ENCODE assay signal across 32 mouse cellular contexts in genomic region chr5:64282594-64282993, GRCm38 (mm10).
DNase-seq lines count a peak whose midpoint lies in the region; ATAC-seq lines count a peak whose summit lies in the region.
"Had no signal": no experiment of that assay in that cellular context is flagged by ENCODE, and none has a peak within 500 bp of the region (broad histone marks: within the 10 kb centered on the region; RNA-seq: fewer than 3 reads in every experiment).

No protein-coding gene starts in this region.

- no peak overlapping the region for H3K9ac ChIP-seq in forebrain, embryonic 11.5 days (ENCODE audit: low read length)
- no peak overlapping the region for H3K9ac ChIP-seq in forebrain, embryonic 16.5 days (replicated peaks; ENCODE audit: low read depth, low read length)
- H3K9ac ChIP-seq in liver, embryonic 12.5 days = no peak overlapping the region
- no peak overlapping the region for H3K9ac ChIP-seq in stomach, embryonic 16.5 days (ENCODE audit: low read length)
- H3K9ac ChIP-seq: forebrain, embryonic 13.5 days; heart, embryonic 13.5 days; hindbrain, embryonic 14.5 days; limb, embryonic 12.5 days; liver, postnatal 0 days; midbrain, embryonic 12.5 days; neural tube, embryonic 13.5 days had no signal

- H3K36me3 ChIP-seq in forebrain, embryonic 11.5 days (ENCODE audit: control insufficient read depth, insufficient read depth, low read length) = no peaks in the 10 kb centered on the region; the same call in 1 of the 2 replicates
- H3K36me3 ChIP-seq in forebrain, embryonic 16.5 days (ENCODE audit: control insufficient read depth, insufficient read depth) = no peaks in the 10 kb centered on the region
- peaks cover 68% of the 10 kb centered on the region for H3K36me3 ChIP-seq in liver, embryonic 12.5 days
- 0 out of 2 replicates have a peak, but pooled peaks cover 5% of the 10 kb centered on the region for H3K36me3 ChIP-seq in stomach, embryonic 16.5 days (ENCODE audit: control insufficient read depth, insufficient read depth, low read length)

- H3K27ac ChIP-seq in forebrain, embryonic 11.5 days (ENCODE audit: low read depth, low read length) = no peak overlapping the region
- no peak overlapping the region for H3K27ac ChIP-seq in forebrain, embryonic 16.5 days (ENCODE audit: low read length)
- H3K27ac ChIP-seq in liver, embryonic 12.5 days = no peak overlapping the region
- no peak overlapping the region; the same call in 1 of the 2 replicates for H3K27ac ChIP-seq in stomach, embryonic 16.5 days (ENCODE audit: low read length)
- H3K27ac ChIP-seq: forebrain, embryonic 13.5 days; heart, adult 2 months; heart, embryonic 13.5 days; hindbrain, embryonic 14.5 days; layer of hippocampus, adult 2 months; left cerebral cortex, adult 2 months; limb, embryonic 12.5 days; midbrain, embryonic 12.5 days; neural tube, embryonic 13.5 days had no signal

- H3K4me1 ChIP-seq in forebrain, embryonic 11.5 days (replicated peaks; ENCODE audit: control insufficient read depth, insufficient read depth, low read length) = no peaks in the 10 kb centered on the region
- no peaks in the 10 kb centered on the region for H3K4me1 ChIP-seq in forebrain, embryonic 16.5 days (replicated peaks; ENCODE audit: control insufficient read depth, insufficient read depth, low read length)
- H3K4me1 ChIP-seq in liver, embryonic 12.5 days = no peaks in the 10 kb centered on the region
- H3K4me1 ChIP-seq in stomach, embryonic 16.5 days (ENCODE audit: control insufficient read depth, insufficient read depth, low read length) = peaks cover 8% of the 10 kb centered on the region; the same call in 1 of the 2 replicates
- H3K4me1 ChIP-seq: forebrain, embryonic 13.5 days; megakaryocyte, embryonic 14.5 days; midbrain, embryonic 12.5 days; neural tube, embryonic 13.5 days had no signal

- ATAC-seq in forebrain, embryonic 11.5 days (replicated peaks; ENCODE audit: low FRiP score) = no peak
- ATAC-seq in forebrain, embryonic 16.5 days = no peak; the same call in 1 of the 2 replicates
- ATAC-seq in liver, embryonic 12.5 days = 0 out of 2 replicates have a peak, but pooled peaks have one; percentile 18
- peak; percentile 46; the same call in 1 of the 2 replicates for ATAC-seq in stomach, embryonic 16.5 days (ENCODE audit: insufficient read depth, low FRiP score)
- ATAC-seq: forebrain, embryonic 13.5 days; liver, postnatal 0 days had no signal

- peak; percentile 46 for DNase-seq in forebrain, embryonic 11.5 days (ENCODE audit: low spot score)
- DNase-seq in liver (no peak), NIH3T3 (ENCODE audit: low read depth) (peak; percentile 33)
- no peak for DNase-seq in adrenal gland, adult 18-20 months (ENCODE audit: low spot score in 2 of 2)
- no peak for DNase-seq in kidney, adult 9 months
- DNase-seq: adrenal gland, adult 2 months; adrenal gland, postnatal 36 days; cerebellum, adult 18-20 months; cerebellum, postnatal 14 days; heart, postnatal 10 days; kidney, adult 18-20 months; kidney, postnatal 36 days; liver, postnatal 0 days; lung, postnatal 14 days; right cerebral cortex, postnatal 4 days; thymus, adult 18-20 months; thymus, postnatal 36 days had no signal

- H3K4me3 ChIP-seq in forebrain, embryonic 11.5 days (ENCODE audit: low read depth, low read length) = no peak overlapping the region
- H3K4me3 ChIP-seq in forebrain, embryonic 16.5 days (replicated peaks; ENCODE audit: low read length) = no peak overlapping the region
- H3K4me3 ChIP-seq in liver, embryonic 12.5 days = no peak overlapping the region
- no peak overlapping the region for H3K4me3 ChIP-seq in stomach, embryonic 16.5 days (replicated peaks; ENCODE audit: low read length)
- H3K4me3 ChIP-seq: erythroblast, embryonic 14.5 days; forebrain, embryonic 13.5 days; heart, adult 2 months; heart, embryonic 13.5 days; layer of hippocampus, adult 2 months; left cerebral cortex, adult 2 months; limb, embryonic 12.5 days; megakaryocyte, embryonic 14.5 days; midbrain, embryonic 12.5 days; neural tube, embryonic 13.5 days had no signal

- no peaks in the 10 kb centered on the region for H3K9me3 ChIP-seq in forebrain, embryonic 11.5 days (ENCODE audit: control insufficient read depth, low read length)
- H3K9me3 ChIP-seq in forebrain, embryonic 16.5 days (ENCODE audit: control insufficient read depth, low read length) = no peaks in the 10 kb centered on the region
- no peaks in the 10 kb centered on the region for H3K9me3 ChIP-seq in liver, embryonic 12.5 days (replicated peaks)
- no peaks in the 10 kb centered on the region for H3K9me3 ChIP-seq in stomach, embryonic 16.5 days (replicated peaks; ENCODE audit: control insufficient read depth, low read length)
- H3K9me3 ChIP-seq: forebrain, embryonic 13.5 days; heart, embryonic 13.5 days; limb, embryonic 12.5 days; megakaryocyte, embryonic 14.5 days; midbrain, embryonic 12.5 days; neural tube, embryonic 13.5 days had no signal

- WGBS in forebrain, embryonic 11.5 days = 76% methylated on average over 4 of the region's 4 CpGs
- WGBS in forebrain, embryonic 16.5 days = 67% methylated on average over 4 of the region's 4 CpGs
- 70% methylated on average over 4 of the region's 4 CpGs for WGBS in liver, embryonic 12.5 days (ENCODE audit: insufficient replicate concordance)
- 54% methylated on average over 4 of the region's 4 CpGs for WGBS in stomach, embryonic 16.5 days

- no peaks in the 10 kb centered on the region for H3K27me3 ChIP-seq in forebrain, embryonic 11.5 days (ENCODE audit: control insufficient read depth, insufficient read depth, low read length)
- H3K27me3 ChIP-seq in forebrain, embryonic 16.5 days (replicated peaks; ENCODE audit: control insufficient read depth, insufficient read depth, low read length) = no peaks in the 10 kb centered on the region
- H3K27me3 ChIP-seq in liver, embryonic 12.5 days (replicated peaks) = no peaks in the 10 kb centered on the region
- no peaks in the 10 kb centered on the region for H3K27me3 ChIP-seq in stomach, embryonic 16.5 days (ENCODE audit: control insufficient read depth, insufficient read depth, low read length)
- H3K27me3 ChIP-seq: forebrain, embryonic 13.5 days; heart, embryonic 13.5 days; limb, embryonic 12.5 days; megakaryocyte, embryonic 14.5 days; midbrain, embryonic 12.5 days; neural tube, embryonic 13.5 days had no signal

- H3K4me2 ChIP-seq in forebrain, embryonic 11.5 days (ENCODE audit: low read depth, low read length, severe bottlenecking) = no peak overlapping the region
- H3K4me2 ChIP-seq in forebrain, embryonic 16.5 days (ENCODE audit: low read length) = no peak overlapping the region
- no peak overlapping the region for H3K4me2 ChIP-seq in liver, embryonic 12.5 days
- no peak overlapping the region for H3K4me2 ChIP-seq in stomach, embryonic 16.5 days (ENCODE audit: low read depth, low read length)
- H3K4me2 ChIP-seq: forebrain, embryonic 13.5 days; heart, embryonic 13.5 days; hindbrain, embryonic 14.5 days; limb, embryonic 12.5 days; liver, embryonic 11.5 days; midbrain, embryonic 12.5 days; neural tube, embryonic 13.5 days had no signal

Comparison
In these comparisons a context has a peak if more than half of its experiments do, and no peak if none do; other contexts are left out.
1. ATAC-seq: peak in liver, embryonic 12.5 days (single experiment) and stomach, embryonic 16.5 days (single experiment); none in forebrain, embryonic 11.5 days (single experiment) and forebrain, embryonic 16.5 days (single experiment).
2. DNase-seq: peak in forebrain, embryonic 11.5 days (single experiment) and NIH3T3 (single experiment); none in liver (single experiment), adrenal gland, adult 18-20 months (0 of 2) and kidney, adult 9 months (single experiment).